Mouse (Mus musculus) midbrain, postnatal 0 days (tissue): ENCODE measurements around the gene Fbxo27. TPM values are rescaled to one million over a fixed set of nuclear protein-coding genes. Genes with fewer than 3 reads are reported as not detected.

ENCODE experiments used
- ATAC-seq: fragments of 200-750 bp; cut with Nextera tagmentation; 2 replicates; pipeline ENCODE4 v1.8.0; 2017; ENCODE audit warnings: moderate number of reproducible peaks, mild to moderate bottlenecking, moderate TSS enrichment, moderate library complexity; ENCODE audit not compliant: low FRiP score
- DNase-seq: peaks from one replicate; pipeline ENCODE4 v3.0.0-alpha.2; 2015; ENCODE audit warnings: low spot score
- H3K27ac ChIP-seq: fragments of 300-500 bp; sonication (generic); 2 replicates; pipeline ENCODE4 v1.5.1; 2014; ENCODE audit warnings: low read depth, mild to moderate bottlenecking, low read length, mixed read lengths
- H3K27me3 ChIP-seq: fragments of 300-500 bp; sonication (generic); 2 replicates; pipeline ENCODE4 v1.6.1; 2014; ENCODE audit warnings: low read length, control low read depth, mixed read lengths; ENCODE audit not compliant: insufficient read depth
- H3K36me3 ChIP-seq: fragments of 300-500 bp; sonication (generic); 2 replicates; pipeline ENCODE4 v1.6.1; 2014; ENCODE audit warnings: low read length, control low read depth, mixed read lengths; ENCODE audit not compliant: insufficient read depth
- H3K4me1 ChIP-seq: fragments of 300-500 bp; sonication (generic); 2 replicates; pipeline ENCODE4 v1.6.1; 2014; ENCODE audit warnings: mild to moderate bottlenecking, control low read depth, antibody characterized with exemption, low read length, mixed read lengths; ENCODE audit not compliant: insufficient read depth
- H3K4me2 ChIP-seq: fragments of 300-500 bp; sonication (generic); 2 replicates; pipeline ENCODE4 v1.6.1; 2014; ENCODE audit warnings: low read depth, mild to moderate bottlenecking, low read length, mixed read lengths; ENCODE audit not compliant: poor library complexity, severe bottlenecking
- H3K4me3 ChIP-seq: fragments of 300-500 bp; sonication (generic); 2 replicates; pipeline ENCODE4 v1.5.1; 2014; ENCODE audit warnings: low read depth, mild to moderate bottlenecking, low read length, moderate library complexity
- H3K9ac ChIP-seq: fragments of 300-500 bp; sonication (generic); replicated peaks from 2 replicates; pipeline ENCODE4 v1.6.1; 2014; ENCODE audit warnings: mild to moderate bottlenecking, low read length, moderate library complexity, mixed read lengths; ENCODE audit not compliant: poor library complexity, severe bottlenecking
- H3K9me3 ChIP-seq: fragments of 300-500 bp; sonication (generic); 2 replicates; pipeline ENCODE4 v1.6.1; 2016; ENCODE audit warnings: low read length, control low read depth
- CTCF ChIP-seq: IDR thresholded peaks from 2 replicates; pipeline ENCODE4 v1.5.1; 2016; ENCODE audit warnings: antibody characterized with exemption, mild to moderate bottlenecking
- WGBS: fragments of 180-500 bp; shearing (Covaris S2); extraction: QIAGEN DNeasy Blood & Tissue Kit; methylation state at CpG from one replicate; pipeline ENCODE4 v1.1.7; 2014; 5-methylcytosine and 5-hydroxymethylcytosine counted together
- polyA plus RNA-seq: library from polyadenylated mRNA; unstranded; fragments of >200 nt; fragmentation: Nextera tagmentation; extraction: Ambion mirVana; gene quantifications from 2 replicates; pipeline ENCODE4 v1.2.1, GENCODE M21; 2015
- total RNA-seq: library from RNA; depleted of rRNA; stranded (reverse); fragments of >200 nt; gene quantifications from 2 replicates; pipeline ENCODE4 v1.2.3, GENCODE M21; 2014

The Fbxo27 gene
- total and polyA plus RNA-seq, 2 experiments from 2014 or later: 7.4 to 10.4 TPM

DNA sequence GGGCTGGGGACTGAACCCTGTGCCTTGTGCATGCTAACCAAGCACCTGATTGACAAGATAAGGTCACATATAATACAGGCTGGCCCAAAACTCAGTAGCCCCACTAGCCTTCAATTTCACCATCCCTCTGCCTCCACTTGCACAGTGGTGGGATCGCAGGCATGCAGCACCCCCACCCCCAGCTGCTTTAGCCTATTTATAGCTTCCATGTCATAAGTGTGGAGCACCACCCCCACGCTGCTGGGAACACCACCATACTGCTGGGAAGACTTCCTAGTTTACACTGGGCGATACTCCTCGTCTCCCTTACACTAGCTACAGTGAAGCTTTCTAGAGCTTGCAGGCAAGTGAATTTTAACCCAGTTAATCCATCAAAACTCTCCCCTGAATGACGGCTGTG is 22.0 kb downstream of the Fbxo27 start:
- Histone ChIP-seq H3K36me3 (no peaks in the 10 kb centered on the region), H3K9me3 (no peaks in the 10 kb centered on the region), H3K4me1 (no peaks in the 10 kb centered on the region), H3K27me3 (no peaks in the 10 kb centered on the region), H3K9ac (no peak overlapping the region), H3K4me2 (no peak overlapping the region), H3K4me3 (no peak overlapping the region), H3K27ac (no peak overlapping the region)
- 83% methylated on average over 5 of the region's 5 CpGs for WGBS
- no peak for DNase-seq
- TF ChIP-seq CTCF: no peak
- no peak for ATAC-seq

DNA sequence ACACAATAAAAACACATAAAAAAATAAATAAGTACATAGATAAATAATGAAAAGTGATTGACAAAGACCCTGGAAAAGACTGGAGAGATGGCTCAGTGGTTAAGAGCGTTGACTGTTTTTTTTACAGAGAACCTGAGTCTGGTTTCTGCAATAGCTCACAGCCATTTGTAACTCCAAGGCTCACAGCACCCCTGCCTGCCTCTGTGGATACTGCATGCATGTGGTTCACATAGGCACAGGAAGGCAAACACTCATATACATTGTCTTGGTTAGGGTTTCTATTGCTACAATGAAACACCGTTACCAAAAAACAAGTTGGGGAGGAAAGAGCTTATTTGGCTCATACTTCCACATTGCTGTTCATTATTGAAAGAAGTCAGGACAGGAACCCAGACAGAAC is 22.9 kb downstream of the Fbxo27 start:
- Histone ChIP-seq H3K36me3 (no peaks in the 10 kb centered on the region), H3K4me3 (no peak overlapping the region), H3K9ac (no peak overlapping the region), H3K27ac (no peak overlapping the region), H3K9me3 (no peaks in the 10 kb centered on the region), H3K27me3 (no peaks in the 10 kb centered on the region), H3K4me1 (no peaks in the 10 kb centered on the region), H3K4me2 (no peak overlapping the region)
- WGBS: 97% methylated on average over 2 of the region's 2 CpGs
- TF ChIP-seq CTCF: peak; percentile 38; the same call in 1 of the 2 replicates
- no peak for ATAC-seq
- no peak for DNase-seq

GRCm38 (mm10) chr7:28716590-28717281 is 24.1 kb downstream of the Fbxo27 start, which contains the start of gene Fbxo17:
Gene Fbxo17, plus strand, starts transcription at chr7:28716804.
- Histone ChIP-seq H3K36me3 (no peaks in the 10 kb centered on the region), H3K27ac (no peak within 1 kb of the TSS), H3K4me3 (peak within 1 kb of the TSS; percentile 34), H3K9me3 (no peaks in the 10 kb centered on the region), H3K4me2 (peak within 1 kb of the TSS; percentile 64), H3K9ac (peak within 1 kb of the TSS; percentile 5; the same call in 1 of the 2 replicates), H3K27me3 (no peaks in the 10 kb centered on the region), H3K4me1 (no peaks in the 10 kb centered on the region)
- 5% methylated on average over 36 of the region's 36 CpGs for WGBS
- TF ChIP-seq CTCF: no peak; the same call in 1 of the 2 replicates
- no peak for DNase-seq
- ATAC-seq: 0 out of 2 replicates have a peak, but pooled peaks have one; percentile 60

GRCm38 (mm10) chr7:28717726-28718125 is 25.1 kb downstream of the Fbxo27 start:
- no peaks in the 10 kb centered on the region for H3K27me3 ChIP-seq
- WGBS: 87% methylated on average over 10 of the region's 10 CpGs

GRCm38 (mm10) chr7:28719159-28719558 is 26.5 kb downstream of the Fbxo27 start:
- H3K36me3 ChIP-seq: no peaks in the 10 kb centered on the region
- no peak overlapping the region for H3K4me2 ChIP-seq
- DNase-seq (no peak), ATAC-seq (no peak)
- 71% methylated on average over 4 of the region's 4 CpGs for WGBS
- no peak for TF ChIP-seq CTCF
- no peak overlapping the region for H3K27ac ChIP-seq
- no peaks in the 10 kb centered on the region for H3K27me3 ChIP-seq
- H3K4me3 ChIP-seq: no peak overlapping the region
- H3K4me1 ChIP-seq: no peaks in the 10 kb centered on the region
- no peaks in the 10 kb centered on the region for H3K9me3 ChIP-seq
- no peak overlapping the region for H3K9ac ChIP-seq

More at GRCm38 (mm10) chr7:28717726-28718125, 25.1 kb downstream of the Fbxo27 start:
- no peak overlapping the region for H3K27ac ChIP-seq
- H3K9me3 ChIP-seq: no peaks in the 10 kb centered on the region
- DNase-seq (no peak), ATAC-seq (no peak)
- no peaks in the 10 kb centered on the region for H3K36me3 ChIP-seq
- H3K9ac ChIP-seq: no peak overlapping the region
- no peak for TF ChIP-seq CTCF
- no peak overlapping the region for H3K4me3 ChIP-seq
- no peaks in the 10 kb centered on the region for H3K4me1 ChIP-seq
- no peak overlapping the region for H3K4me2 ChIP-seq

DNA sequence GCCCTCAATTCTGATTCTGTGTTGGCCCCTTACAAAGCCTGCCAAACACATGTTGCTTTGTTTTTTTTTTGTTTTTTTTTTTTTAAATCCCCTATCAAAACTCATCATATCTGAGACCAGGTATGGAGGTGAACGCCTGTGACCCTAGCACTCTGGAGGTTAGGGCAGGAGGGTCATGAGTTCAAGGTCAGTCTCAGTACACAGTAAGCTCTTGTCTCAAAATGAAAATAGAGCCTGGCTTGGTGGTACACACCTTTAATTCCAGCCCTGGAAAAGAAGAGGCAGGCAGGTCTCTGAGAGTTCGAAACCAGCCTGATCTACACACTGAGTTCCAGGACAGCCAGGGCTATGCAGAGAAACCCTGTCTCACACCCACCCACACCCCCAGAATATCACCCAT is 27.0 kb downstream of the Fbxo27 start:
- H3K9ac ChIP-seq: no peak overlapping the region
- no peaks in the 10 kb centered on the region for H3K9me3 ChIP-seq
- H3K4me3 ChIP-seq: no peak overlapping the region
- H3K27me3 ChIP-seq: no peaks in the 10 kb centered on the region
- WGBS: 87% methylated on average over 2 of the region's 2 CpGs
- H3K27ac ChIP-seq: no peak overlapping the region
- TF ChIP-seq CTCF: no peak
- no peaks in the 10 kb centered on the region for H3K4me1 ChIP-seq
- ATAC-seq: no peak
- DNase-seq: no peak
- no peaks in the 10 kb centered on the region for H3K36me3 ChIP-seq
- H3K4me2 ChIP-seq: no peak overlapping the region
